Mouse (Mus musculus) heart, adult 18-20 months (tissue): ENCODE data around the gene Zfp60. TPM values are rescaled to one million over a fixed set of nuclear protein-coding genes. Genes with fewer than 3 reads are reported as not detected.

ENCODE experiments used
- DNase-seq, 2 experiments: peaks; one replicate each; pipeline ENCODE4 v3.0.0; 2021 to 2022; ENCODE audit warnings: mixed read lengths in 1 of 2
- long read RNA-seq, 2 experiments: library from polyadenylated mRNA; stranded (forward); transcript quantifications; one replicate each; pipeline ENCODE4 v2.0.0; 2021
- total RNA-seq, 2 experiments: library from RNA; stranded (reverse); gene quantifications; 2 replicates each; pipeline ENCODE4 v1.2.3; 2021

Gene Zfp60
- total RNA-seq: 1 to 10 TPM; 9.0 to 9.1 TPM
- long read RNA-seq, experiment 1, full-length matches to known transcripts: 3 of 4 reads
- long read RNA-seq, experiment 1, partial matches to known transcripts: 0 of 4 reads
- long read RNA-seq, experiment 1, other reads (novel, unspliced or antisense): 1 of 4 reads
- long read RNA-seq, experiment 2, full-length matches to known transcripts: 3 of 3 reads
- long read RNA-seq, experiment 2, partial matches to known transcripts: 0 of 3 reads
- long read RNA-seq, experiment 2, other reads (novel, unspliced or antisense): 0 of 3 reads

DNA sequence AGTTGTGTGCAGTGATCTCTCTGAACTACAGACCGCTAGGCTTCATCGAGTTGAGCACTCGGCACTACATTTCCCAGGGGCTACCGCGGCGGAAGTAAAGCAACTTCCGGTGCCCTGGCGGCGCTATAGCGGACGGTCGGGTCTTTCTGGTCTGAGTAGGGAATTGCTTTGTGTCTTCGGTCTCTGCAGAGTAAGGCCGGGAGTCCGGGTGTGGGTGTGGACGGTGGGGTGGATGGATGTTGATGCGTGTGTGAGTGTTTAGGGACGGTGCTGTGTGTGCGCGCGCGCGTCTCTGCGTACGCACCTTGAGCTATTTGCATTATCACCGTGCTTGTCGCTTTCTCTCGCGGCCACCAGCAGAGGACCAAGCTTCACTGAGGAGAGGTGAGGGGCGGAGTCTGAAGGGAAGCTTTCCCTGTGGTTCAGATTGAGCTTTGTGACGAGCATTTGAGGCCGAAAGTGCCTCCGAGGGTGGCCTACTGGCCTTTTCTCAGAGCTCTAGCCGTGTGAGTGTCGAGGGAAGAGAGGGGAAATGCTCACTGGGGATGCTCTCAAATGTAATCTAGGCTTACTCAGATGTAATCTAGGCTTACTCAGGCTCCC lies at the start of gene Zfp60:
TSS of gene Zfp60 (plus strand) at position 109 of the 603 bp plus-strand sequence.
- DNase-seq: peak; percentile 87 to 91

DNA sequence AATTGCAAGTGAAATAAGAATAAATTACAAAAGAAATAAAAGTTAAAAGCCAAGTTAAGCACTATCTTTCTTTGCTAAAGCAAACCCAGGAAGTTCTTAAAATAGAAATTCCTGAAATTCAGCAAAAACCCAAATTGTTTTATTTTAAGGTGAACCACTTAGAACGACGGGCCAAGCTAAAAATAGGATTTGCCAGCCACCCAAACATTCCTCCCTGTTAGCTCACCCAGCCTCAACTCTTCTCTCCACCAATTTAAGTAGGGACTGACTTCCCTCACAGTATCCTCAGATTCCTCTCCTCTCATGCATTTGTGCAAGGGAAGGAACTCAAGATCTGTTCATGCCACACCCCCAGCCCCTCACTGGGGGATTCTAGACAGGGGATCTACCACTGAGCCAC lies 48.0 kb upstream of the Zfp60 start:
- no peak for DNase-seq

DNA sequence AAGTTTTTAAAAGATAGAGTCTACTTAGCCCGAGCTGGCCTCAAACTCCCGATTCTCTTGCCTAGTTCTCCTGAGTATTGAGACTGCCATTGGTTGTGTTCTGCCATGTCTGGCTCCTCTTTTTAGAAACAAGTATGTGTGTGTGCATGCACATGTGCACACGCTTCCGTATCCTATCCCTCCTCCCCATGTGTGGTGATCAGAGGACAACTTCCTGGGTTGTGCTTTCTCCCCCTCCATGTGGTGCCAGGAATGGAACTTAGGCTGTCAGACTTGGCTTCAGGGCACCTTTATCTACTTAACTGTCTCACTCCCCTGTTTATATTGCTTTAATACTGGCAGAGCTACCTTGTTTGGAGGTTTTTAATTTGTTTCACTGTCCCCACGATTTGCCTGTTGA lies 46.0 kb upstream of the Zfp60 start:
- no peak for DNase-seq

DNA sequence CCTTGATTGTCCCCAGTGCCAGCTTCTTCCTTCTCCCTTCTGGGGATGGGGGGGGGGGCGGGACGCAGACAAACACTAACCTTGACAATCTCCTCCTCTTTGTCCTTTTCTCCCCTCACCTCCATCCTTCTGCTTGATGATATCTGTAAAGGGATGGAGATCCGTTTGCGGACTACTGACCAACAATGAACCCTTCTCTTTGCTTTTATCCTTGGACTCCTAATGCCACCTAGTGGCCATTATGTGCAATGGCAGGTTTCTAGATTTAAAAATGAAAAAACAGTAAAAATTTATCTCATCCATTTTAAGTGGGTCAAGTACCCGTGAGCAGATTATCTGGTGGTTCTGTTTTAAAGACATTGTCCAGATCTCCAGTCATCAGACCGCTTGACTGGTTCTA lies 45.5 kb upstream of the Zfp60 start:
- DNase-seq: peak; percentile 16 to 28

DNA sequence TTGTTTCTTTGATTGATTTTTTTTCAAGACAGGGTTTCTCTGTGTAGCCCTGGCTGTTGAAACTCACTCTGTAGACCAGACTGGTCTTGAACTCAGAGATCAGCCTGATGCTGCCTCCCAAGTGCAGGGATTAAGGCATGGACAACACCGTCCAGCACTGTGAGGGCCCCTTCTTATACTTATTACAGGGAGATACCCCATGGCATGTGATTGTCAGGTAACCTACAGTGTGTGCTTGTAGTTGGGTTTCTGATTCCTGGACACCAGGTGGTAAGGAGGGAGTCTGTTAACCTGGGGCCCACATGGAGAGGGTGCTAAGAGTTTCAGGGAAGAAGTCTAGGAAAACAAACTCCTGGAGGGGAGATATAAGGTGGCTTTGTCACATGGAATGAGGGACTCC lies 44.1 kb upstream of the Zfp60 start:
- DNase-seq: no peak

DNA sequence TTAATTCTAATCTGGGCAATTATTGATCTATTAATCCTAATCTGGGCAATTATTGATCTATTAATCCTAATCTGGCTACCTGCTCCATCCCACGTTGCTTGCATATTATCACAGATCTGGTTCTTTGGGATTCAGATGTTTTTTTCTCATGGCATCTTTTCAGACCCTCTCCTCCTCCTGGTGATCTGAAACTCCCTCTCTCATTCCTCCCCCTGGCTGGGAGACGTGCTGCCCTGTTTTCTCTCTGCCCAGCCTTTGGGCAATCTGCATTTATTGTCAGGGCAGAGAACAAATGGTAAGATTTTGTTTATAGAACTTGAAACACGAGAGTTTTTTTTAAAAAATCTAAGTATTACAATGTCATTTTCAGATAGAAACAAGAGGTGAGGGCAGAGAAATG lies 43.4 kb upstream of the Zfp60 start:
- DNase-seq: no peak

DNA sequence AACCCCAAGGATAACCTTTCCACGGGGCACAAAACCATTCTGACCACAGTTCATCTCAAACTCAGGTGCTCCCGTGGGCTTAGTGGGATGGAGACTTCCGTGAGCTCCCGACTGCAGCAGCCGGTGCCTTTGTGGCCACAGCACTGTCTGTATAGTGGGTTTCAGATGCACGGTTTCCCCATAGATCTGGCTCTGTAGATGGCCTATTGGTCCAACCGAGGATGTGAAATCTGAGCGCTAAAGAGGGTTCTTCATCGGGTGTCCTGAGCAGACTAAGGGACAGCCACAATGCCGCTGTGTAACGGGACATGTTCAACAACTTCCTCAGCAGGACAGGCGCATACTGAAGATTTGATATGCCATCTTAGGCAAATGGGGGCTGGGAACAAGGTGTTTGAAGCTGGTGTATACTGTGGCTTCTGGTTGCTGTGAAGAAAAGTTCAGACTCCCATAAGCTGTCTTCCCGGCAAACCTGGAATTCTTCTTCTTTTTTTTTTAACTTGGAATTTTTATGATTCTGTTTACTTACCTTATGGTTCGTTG lies 42.9 kb upstream of the Zfp60 start:
- DNase-seq: no peak

DNA sequence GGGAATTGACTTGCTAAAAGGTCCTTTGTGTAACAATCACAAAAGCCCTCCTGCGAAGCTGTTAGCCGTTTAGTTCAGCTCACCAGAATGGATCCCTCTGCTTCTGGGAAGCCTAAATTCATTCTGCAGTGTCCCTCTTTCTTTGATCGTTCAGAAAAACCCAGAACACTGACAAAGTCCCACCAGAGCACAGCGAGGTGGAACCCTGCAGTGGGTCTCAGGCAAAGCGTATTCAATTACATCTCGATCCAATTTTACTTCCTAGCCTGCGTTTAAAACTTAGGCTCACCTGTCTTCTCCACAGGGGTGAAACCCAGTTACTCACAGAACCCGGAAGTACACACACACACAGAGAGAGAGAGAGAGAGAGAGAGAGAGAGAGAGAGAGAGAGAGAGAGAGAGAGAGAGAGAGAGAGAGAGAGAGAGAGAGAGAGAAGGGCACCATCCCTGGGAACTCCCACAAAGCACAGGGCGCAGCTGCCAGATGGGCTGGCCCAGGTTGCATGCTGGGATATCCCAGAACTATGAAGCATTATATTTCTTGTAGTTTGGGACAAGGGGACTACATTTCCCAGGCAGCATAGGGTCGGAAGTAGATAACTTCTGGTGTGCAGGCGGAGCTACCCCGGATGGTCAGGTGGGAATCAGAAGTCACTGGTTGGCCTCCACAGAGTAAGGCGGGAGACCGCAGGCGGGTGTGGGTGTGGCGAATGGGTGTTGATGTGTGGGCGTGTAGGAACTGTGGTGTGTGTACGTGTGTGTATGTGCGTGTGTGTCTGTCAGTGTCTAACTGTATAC lies 42.2 kb upstream of the Zfp60 start, which contains the start of gene Zfp607b:
TSS of gene Zfp607b (plus strand) at position 526 of the 798 bp plus-strand sequence.
- peak; percentile 94 to 98 for DNase-seq

DNA sequence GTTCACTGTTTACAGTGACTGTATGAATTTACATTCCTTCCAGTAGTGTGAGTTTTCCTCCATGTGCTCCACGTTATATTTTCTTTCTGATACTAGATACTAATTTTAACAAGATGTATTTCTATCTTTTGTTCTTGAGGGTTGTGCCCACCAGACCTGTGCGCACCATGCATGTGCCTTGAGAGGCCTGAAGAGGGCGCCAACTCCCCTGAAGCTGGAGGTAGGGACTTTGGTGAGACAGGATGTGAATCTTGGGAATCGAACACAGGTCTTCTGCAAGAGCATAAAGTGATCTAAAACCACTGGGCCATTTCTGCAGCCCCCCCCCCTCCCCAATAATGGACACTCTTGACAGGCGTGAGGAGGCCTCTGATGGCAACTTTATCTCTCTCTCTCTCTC lies 40.1 kb upstream of the Zfp60 start:
- DNase-seq: peak in 1 of 2 experiments; percentile 39

DNA sequence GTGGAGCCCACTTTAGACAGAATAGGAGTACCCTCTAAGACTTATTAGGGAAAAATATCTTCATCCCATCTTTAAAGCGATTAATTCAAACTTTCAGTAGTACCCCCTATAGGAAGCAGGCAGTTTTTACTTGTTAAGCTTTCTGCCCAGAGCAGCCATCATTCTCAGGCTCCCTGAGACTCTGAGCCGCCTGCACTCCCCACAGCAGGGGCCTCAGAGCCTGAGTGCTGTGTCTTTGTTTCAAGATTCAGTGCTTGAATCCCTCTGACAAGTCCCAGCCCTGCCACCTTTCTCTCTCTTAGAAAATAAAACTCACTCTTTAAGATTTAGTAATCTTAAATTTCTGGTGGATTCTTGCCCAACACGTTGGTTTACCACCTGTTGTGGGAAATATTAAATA lies 34.5 kb upstream of the Zfp60 start:
- no peak for DNase-seq

DNA sequence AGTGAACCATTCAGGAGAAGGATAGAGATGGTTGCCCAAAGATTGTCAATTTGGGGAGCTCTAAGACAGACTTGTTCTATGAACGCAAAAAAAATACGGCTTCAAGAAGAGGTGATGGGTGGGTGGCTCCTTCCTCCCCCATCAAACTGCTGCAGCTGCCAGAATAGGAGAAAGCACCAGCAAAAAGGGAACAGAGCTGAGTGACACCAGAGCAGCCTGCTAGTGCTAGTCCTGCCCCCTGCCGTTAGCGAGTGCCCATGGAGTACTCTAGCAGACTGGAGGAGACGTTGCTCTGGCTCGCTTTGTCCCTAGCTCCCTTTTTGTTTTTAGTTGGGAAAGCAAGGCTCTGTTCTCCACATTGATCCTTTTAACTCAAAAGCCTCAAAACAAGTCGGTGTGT lies 20.8 kb upstream of the Zfp60 start:
- no peak for DNase-seq

DNA sequence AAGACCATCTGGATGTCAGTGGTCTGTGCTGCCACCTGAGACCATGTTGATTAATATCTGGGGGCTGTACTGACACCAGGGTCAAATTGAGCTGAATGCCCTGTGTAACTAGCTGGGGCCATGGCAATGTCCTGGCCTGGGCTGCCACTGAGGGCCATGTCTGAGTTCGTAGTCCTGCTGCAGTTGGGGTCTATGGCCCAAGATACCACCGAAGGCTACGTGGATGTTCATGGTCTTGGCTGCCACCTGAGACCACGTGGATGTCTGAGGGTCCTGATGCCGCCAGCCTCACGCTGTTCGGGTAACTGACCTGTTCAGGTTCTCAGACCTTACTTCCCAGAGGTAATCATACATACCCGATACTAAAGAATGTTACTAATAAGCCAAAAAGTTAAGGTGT lies 9.2 kb upstream of the Zfp60 start:
- no peak for DNase-seq

DNA sequence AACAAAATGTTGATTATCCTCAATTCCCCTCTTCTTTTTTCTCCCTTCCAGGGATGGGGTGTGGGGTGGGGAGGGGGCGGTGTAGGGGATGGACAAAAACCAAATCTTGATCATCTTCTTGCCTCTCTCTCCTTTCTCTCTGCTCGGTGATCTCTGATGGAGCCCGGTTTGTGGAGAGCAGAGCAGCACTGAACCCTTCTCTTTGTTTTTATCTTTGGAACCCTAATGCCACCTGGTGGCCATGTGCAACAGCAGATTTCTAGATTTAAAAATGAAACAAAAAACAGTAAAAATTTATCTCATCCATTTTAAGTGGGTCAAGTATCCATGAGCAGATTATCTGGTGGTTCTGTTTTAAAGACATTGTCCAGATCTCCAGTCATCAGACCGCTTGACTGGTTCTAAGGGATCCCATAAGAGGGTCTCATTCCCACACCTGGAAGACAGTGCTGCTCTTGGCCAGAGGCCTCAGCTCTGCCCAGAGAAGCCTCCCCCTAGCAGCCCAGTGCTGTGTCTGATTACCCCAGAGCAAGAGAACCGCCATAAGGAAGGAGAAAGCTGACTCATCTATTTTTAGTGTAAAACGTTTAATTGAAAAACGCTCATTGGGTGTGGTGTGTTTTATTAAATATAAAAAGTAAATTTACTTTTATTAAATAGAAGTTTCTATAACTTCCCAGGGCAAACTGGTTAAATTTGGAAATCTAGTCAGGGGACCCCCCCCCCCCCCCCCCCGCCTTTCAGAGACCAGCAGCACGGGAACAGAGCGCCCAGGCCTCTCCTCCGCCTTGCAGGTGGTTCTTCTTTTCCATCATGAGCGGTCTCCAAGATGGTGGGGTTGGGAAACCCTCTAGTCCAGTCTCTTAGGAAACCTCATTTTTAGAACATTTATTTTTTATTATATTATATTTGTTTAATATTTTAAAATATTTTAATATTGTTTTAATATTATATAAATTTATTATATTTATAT lies 5.3 kb upstream of the Zfp60 start:
- peak; percentile 18 to 58 for DNase-seq

DNA sequence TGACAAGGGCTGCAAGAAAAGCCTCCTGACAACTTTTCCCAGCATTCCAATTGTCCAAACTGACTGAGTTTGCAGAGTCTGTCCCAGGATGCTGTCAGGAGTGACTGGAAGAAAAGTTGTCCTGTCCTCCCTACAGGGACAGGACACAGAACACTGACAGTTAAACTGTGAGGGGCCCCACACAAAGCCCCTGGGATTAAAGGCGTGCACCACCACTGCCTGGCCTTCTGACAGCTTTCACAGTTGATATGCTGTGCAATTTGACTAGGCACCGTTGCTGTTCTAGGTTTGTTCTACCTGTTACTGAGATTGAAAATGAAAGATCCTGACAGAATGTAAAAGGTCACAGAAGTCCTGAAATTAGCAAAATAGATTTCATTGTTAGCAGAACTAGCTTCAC lies 3.7 kb upstream of the Zfp60 start:
- DNase-seq: no peak

DNA sequence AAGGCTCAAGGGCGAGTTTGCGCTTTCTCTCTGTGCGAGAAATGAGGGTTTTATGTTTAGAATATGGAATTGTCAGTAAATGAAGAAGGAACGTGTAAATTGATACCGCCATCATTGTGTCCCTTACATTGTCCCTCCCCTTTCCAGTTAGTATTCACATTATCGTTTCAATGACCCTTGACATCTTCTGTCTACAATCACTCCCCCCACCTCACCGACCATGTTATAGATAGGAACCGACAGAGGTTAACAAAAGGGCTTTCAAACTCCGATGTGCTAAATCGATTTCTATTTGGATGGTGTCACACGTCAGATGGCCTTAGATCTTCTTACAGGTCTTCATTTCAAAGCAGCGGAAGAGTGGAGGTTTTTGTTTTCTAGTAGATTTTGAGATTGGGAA lies 757 bp downstream of the Zfp60 start:
- DNase-seq: no peak

DNA sequence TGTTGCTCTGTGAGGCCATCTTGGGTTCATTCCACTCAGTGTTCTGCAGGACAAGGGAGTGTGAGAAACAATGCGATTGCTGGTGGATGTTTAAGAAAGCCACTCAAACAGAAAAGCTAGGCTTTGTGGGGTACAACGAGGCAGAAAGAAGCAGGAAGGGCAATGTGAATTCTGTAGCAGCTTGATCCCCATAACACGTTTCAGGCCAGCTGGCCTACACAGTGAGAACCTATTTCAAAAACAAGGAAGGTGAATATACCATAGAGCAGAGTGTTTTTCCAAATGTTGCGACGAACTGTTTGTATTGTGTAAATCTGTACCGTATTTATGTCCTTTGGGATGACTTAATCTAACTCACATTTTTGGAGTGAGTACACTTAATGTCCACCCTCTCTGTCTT lies 1.3 kb downstream of the Zfp60 start:
- no peak for DNase-seq

DNA sequence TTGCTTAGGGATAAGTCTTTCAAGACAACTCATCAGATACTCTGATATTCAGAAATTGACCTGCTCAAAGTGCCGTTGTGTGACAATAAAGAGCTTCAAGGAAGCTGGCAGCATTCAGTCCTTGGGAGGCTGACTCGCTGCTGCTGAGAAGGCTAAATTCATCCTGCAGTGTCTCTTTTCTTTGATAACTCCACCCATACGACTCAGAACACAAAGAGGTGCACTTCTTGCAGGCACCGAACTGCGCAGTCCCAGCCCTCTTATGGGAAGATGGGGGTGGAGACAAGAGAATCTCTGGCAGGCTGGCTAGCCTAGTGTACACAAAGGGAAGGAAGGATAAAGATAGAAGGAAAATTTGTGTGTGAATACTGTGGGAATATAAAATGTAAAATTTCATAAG lies 4.3 kb downstream of the Zfp60 start:
- DNase-seq: no peak

DNA sequence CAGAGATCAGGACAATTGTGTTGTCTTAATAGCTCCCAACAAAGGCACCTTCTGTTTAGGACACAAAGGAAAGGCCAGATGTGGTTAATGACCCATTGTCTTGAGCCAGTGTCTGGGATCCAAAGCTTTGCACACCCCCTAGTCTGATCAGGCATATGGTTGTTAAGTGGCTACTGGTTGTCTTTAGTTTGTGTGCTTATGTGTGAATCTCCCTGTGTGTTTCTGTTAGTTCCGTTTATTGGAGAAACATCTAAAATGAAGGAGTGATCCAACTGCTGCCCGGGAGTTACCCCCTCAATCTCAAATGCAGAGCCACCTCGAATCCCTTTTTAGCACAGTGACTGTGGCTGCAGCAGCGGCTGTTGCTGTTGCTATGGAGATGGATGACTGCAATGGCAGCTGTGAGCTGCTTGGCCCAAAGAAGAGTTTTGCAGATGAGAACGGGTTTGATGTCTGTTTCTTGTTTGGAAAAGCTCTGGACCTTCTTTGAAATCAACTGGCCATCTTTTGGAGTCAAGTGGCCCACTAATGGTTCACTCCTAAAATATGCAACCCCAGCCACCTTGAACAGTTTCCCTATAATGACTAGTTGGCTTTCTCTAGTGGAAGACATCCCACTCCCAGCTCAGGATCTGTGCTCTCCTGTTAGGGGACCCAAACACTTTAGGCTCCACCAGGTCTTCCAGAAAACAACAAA lies 25.3 kb downstream of the Zfp60 start:
- no peak for DNase-seq

DNA sequence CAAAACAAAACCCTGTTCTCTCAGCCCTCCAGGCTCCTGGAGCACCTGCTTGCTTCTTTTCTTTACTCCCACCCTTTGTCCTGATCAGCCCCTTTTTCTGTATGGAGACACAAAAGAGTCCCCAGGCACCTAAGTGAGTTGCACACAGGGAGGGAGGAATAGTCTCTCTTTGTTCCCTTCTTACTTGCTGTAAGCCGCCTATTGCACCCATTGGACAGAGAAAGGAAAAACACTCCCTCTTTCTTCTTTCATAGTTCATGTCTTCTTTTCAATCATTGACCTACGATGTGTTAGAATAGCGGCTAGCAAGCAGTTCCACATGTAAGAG lies 25.8 kb downstream of the Zfp60 start:
- DNase-seq: no peak

DNA sequence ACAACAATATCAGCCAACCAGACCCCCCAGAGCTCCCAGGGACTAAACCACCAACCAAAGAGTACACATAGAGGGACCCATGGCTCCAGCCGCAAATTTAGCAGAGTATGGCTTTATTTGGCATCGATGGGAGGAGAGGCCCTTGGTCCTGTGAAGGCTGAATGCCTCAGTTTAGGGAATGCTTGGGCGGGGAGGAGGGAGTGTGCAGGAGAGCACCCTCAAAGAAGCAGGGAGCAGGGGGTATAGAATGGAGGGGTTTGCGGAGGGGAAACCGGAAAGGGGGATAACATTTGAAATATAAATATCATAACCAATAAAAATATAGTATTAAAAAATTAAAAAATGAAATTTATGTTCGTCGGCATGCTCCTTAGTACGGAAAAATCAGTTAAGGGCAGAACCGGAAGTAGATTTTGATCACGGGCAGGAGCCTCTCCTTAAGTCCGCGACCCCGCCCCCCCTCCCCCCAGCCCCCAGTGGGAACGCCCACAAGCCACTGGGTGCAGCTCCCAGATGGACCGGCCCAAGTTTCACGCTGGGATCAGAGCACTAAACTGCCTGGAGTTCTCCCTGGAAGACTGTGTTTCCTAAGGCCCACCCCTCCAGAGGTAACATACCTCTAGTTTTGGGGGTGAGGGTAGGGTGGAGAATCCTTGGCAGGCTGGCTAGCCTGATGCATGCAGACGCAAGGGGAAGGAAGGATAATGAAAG lies 34.1 kb downstream of the Zfp60 start:
- DNase-seq: no peak

DNA sequence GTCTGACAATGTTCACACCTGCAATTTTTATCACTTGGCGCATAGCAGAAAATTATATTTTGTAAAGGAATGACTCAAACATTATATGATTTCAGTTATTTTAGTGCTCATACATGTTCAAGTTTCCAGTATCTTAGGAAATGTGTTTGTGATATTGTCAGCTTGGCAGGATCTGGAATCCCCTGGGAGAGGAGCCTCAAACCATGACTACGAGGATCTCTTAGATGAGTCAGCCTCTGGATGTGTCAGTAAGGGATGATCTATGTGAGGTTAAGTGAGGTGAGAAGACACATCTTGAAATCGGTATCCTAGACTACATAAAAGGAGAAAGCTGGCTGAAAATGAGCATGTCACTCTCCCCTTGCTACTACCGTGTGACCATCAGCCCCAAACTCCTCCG lies 58.1 kb downstream of the Zfp60 start:
- DNase-seq: no peak
